Mouse (Mus musculus): Measurements from ENCODE around the gene Gm21977. TPM values are rescaled to one million over a fixed set of nuclear protein-coding genes. Genes with fewer than 3 reads are reported as not detected.
"Not testable (repeated sequence)": the region's sequence is repeated elsewhere in the genome, so short reads cannot be mapped to it uniquely, and the experiment has no call there.

Gm21977 gene
- polyA plus RNA-seq (2015; fragmentation: Nextera tagmentation; extraction: Ambion mirVana), result not detected in 2 replicates

GRCm38 (mm10) chr14:42853377-42853776 lies at the start of gene Gm21977:
TSS of gene Gm21977 (minus strand) at chr14:42853477.
- H3K4me3 ChIP-seq (ENCODE audit: low read length); H3K9ac ChIP-seq (ENCODE audit: low read length); ATAC-seq (replicated peaks; ENCODE audit: extremely low read depth, insufficient read depth, low FRiP score); H3K4me2 ChIP-seq (ENCODE audit: low read depth, low read length); H3K27me3 ChIP-seq (ENCODE audit: control insufficient read depth, insufficient read depth, low read length); H3K4me1 ChIP-seq (ENCODE audit: control insufficient read depth, insufficient read depth, low read length); H3K36me3 ChIP-seq (ENCODE audit: control insufficient read depth, insufficient read depth); H3K27ac ChIP-seq (ENCODE audit: low read length); H3K9me3 ChIP-seq (replicated peaks; ENCODE audit: control insufficient read depth, low read length): not testable (repeated sequence)
- WGBS, result no CpG with 5 or more reads among the region's 3 CpGs

Other genes with a start within 250 kb of the Gm21977 start
- not detected in 2 replicates for gene Gm3633, start 211.6 kb downstream of the Gm21977 start, polyA plus RNA-seq (2015; fragmentation: Nextera tagmentation; extraction: Ambion mirVana)
- gene Gm10378, start 197.5 kb downstream of the Gm21977 start, polyA plus RNA-seq (2015; fragmentation: Nextera tagmentation; extraction: Ambion mirVana), result not detected in 2 replicates
- not detected in 2 replicates for gene Gm3015, start 84.7 kb downstream of the Gm21977 start, polyA plus RNA-seq (2015; fragmentation: Nextera tagmentation; extraction: Ambion mirVana)
- gene Gm10377, start 55.5 kb downstream of the Gm21977 start, polyA plus RNA-seq (2015; fragmentation: Nextera tagmentation; extraction: Ambion mirVana), result not detected in 2 replicates
- gene Gm8082, start 140.1 kb upstream of the Gm21977 start, polyA plus RNA-seq (2015; fragmentation: Nextera tagmentation; extraction: Ambion mirVana), result not detected in 2 replicates
- gene Gm10376, start 162.2 kb upstream of the Gm21977 start, polyA plus RNA-seq (2015; fragmentation: Nextera tagmentation; extraction: Ambion mirVana), result not detected in 2 replicates
- gene Gm8094, start 223.2 kb upstream of the Gm21977 start, polyA plus RNA-seq (2015; fragmentation: Nextera tagmentation; extraction: Ambion mirVana), result 0.11 TPM in 1 of 2 replicates, not detected in the other
- not detected in 2 replicates for gene Gm8104, start 247.1 kb upstream of the Gm21977 start, polyA plus RNA-seq (2015; fragmentation: Nextera tagmentation; extraction: Ambion mirVana)

Measured in heart, embryonic 16.5 days (tissue).